ENCODE assay signal across 8 mouse cellular contexts in the genomic region with DNA sequence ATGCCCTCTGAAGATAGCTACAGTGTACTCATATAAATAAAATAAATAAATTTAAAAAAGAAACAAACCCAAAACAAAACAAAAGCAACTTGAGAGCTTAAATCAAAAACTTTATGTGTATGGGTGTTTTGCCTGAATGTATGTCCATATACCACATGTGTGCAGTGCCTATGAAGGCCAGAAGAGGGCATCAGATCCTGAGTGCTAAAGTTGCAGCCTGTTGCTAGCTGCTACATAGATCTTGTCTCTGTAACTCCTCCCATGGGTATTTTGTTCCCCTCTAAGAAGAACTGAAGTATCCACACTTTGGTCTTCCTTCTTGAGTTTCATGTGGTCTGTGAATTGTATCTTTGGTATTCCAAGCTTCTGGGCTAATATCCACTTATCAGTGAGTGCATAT.
DNase-seq lines count a peak whose midpoint lies in the region; ATAC-seq and TF ChIP-seq lines count a peak whose summit lies in the region.
"Not testable (repeated sequence)": the region's sequence is repeated elsewhere in the genome, so short reads cannot be mapped to it uniquely, and the experiment has no call there.

No protein-coding gene starts in this region.

- in situ Hi-C loops in ES-E14 (cut with MboI; ENCODE audit: low sequenced_read_pairs in 2 of 2, unreplicated experiment in 2 of 2): not testable (repeated sequence)

- not testable (repeated sequence) for H3K4me3 ChIP-seq in ES-E14 (ENCODE audit: insufficient read depth in 1 of 2, low read depth in 1 of 2, low read length in 2 of 2, poor library complexity in 1 of 2, severe bottlenecking in 1 of 2); intestine, postnatal 0 days (ENCODE audit: low read depth, low read length); lung, embryonic 14.5 days (ENCODE audit: low read depth, low read length); stomach, postnatal 0 days (ENCODE audit: low read depth, low read length)

- H3K4me2 ChIP-seq in intestine, postnatal 0 days (replicated peaks; ENCODE audit: low read depth); lung, embryonic 14.5 days; stomach, postnatal 0 days (replicated peaks; ENCODE audit: low read depth): not testable (repeated sequence)

- TF ChIP-seq EP300 in stomach, postnatal 0 days (optimal IDR thresholded peaks at IDR 0.05): not testable (repeated sequence)

- not testable (repeated sequence) for H3K9ac ChIP-seq in ES-E14 (ENCODE audit: insufficient read depth, low read depth, low read length, poor library complexity, severe bottlenecking); intestine, postnatal 0 days (ENCODE audit: low read depth, low read length); lung, embryonic 14.5 days; stomach, postnatal 0 days (ENCODE audit: low read length)

- not testable (repeated sequence) for ATAC-seq in intestine, postnatal 0 days; lung, embryonic 14.5 days (ENCODE audit: insufficient read depth); stomach, postnatal 0 days (ENCODE audit: low FRiP score, low TSS enrichment)

- TF ChIP-seq CTCF in intestine, postnatal 0 days (IDR thresholded peaks at IDR 0.05; ENCODE audit: low read depth): peak; percentile 60
- peak; percentile 40 for TF ChIP-seq CTCF in lung, embryonic 14.5 days (IDR thresholded peaks at IDR 0.05; ENCODE audit: low read depth)
- peak; percentile 34; the same call in 1 of the 2 replicates for TF ChIP-seq CTCF in stomach, postnatal 0 days (IDR thresholded peaks at IDR 0.05; ENCODE audit: low read depth)

- not testable (repeated sequence) for H3K27me3 ChIP-seq in intestine, postnatal 0 days (replicated peaks; ENCODE audit: control insufficient read depth, insufficient read depth, low read length); lung, embryonic 14.5 days (ENCODE audit: insufficient read depth, low read length); stomach, postnatal 0 days (ENCODE audit: control insufficient read depth, insufficient read depth, low read length)

- not testable (repeated sequence) for H3K9me3 ChIP-seq in ES-E14 (ENCODE audit: control insufficient read depth, insufficient read depth, low read depth, low read length); intestine, postnatal 0 days (ENCODE audit: control insufficient read depth); lung, embryonic 14.5 days (ENCODE audit: low read depth, low read length); stomach, postnatal 0 days (ENCODE audit: control insufficient read depth, low read length)

- DNase-seq in B cell, adult 2 months: peak; percentile 16 to 34
- peak; percentile 22 for DNase-seq in ES-E14 (ENCODE audit: low read depth, low spot score)
- peak; percentile 77 for DNase-seq in ZHBTc4 (ENCODE audit: low read depth, low spot score)
- peak; percentile 5 for DNase-seq in c-Kit-positive CD71-positive TER-119-positive erythroid progenitor cells, embryonic 14.5 days (ENCODE audit: low spot score)
- not testable (repeated sequence) for DNase-seq in lung, embryonic 14.5 days; stomach, postnatal 0 days (ENCODE audit: low spot score)
- DNase-seq in thymus, postnatal 36 days: peak; percentile 9 to 11

- H3K27ac ChIP-seq in ES-E14 (ENCODE audit: insufficient read depth, low read depth, low read length, poor library complexity, severe bottlenecking); intestine, postnatal 0 days (ENCODE audit: low read depth, low read length); lung, embryonic 14.5 days (ENCODE audit: low read depth); stomach, postnatal 0 days (replicated peaks): not testable (repeated sequence)

- not testable (repeated sequence) for H3K4me1 ChIP-seq in ES-E14 (ENCODE audit: control insufficient read depth in 2 of 2, insufficient read depth in 2 of 2, low read length in 2 of 2, poor library complexity in 1 of 2); intestine, postnatal 0 days (replicated peaks; ENCODE audit: control insufficient read depth, insufficient read depth, low read length); lung, embryonic 14.5 days (ENCODE audit: insufficient read depth); stomach, postnatal 0 days (replicated peaks; ENCODE audit: control insufficient read depth, insufficient read depth)

- H3K36me3 ChIP-seq in ES-E14 (ENCODE audit: control insufficient read depth, insufficient read depth, low read length, poor library complexity, severe bottlenecking); intestine, postnatal 0 days (ENCODE audit: control insufficient read depth, insufficient read depth); lung, embryonic 14.5 days (ENCODE audit: insufficient read depth); stomach, postnatal 0 days (ENCODE audit: control insufficient read depth, insufficient read depth, low read length): not testable (repeated sequence)
